Mouse (Mus musculus): ENCODE results near the gene Dtnbp1. TPM values are rescaled to one million over a fixed set of nuclear protein-coding genes. Genes with fewer than 3 reads are reported as not detected.

Gene Dtnbp1
- polyA plus RNA-seq, 1 experiment from 2014 or later: 82.1 TPM

DNA sequence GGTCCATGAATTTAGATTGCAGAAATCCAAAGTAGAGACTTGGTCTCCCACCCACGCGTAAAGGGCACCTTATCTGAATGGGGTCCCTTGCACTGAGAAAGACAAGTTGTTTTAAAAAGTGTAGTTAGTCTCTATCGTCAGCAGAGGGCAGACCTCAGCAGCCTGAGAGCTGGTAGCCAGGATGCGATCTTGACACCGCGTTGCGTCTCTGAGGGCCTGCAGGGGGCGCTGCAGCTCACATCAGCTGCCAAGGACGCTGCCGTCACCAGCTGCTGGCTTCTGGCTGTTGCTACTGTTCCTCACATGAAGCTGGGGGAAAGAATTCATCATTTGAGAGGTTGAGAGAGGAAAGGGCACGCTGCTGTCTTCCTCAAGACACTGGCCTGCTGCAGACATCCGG, 28.9 kb upstream of the Dtnbp1 start:
- ATAC-seq (replicated peaks; ENCODE audit: insufficient number of reproducible peaks, insufficient read depth, low FRiP score, low read depth): 0 out of 2 replicates have a peak, but pooled peaks have one; percentile 53
- Histone ChIP-seq H3K4me2 (peak overlapping the region; percentile 42), H3K9ac (no peak overlapping the region), H3K27me3 (no peaks in the 10 kb centered on the region), H3K9me3 (replicated peaks) (no peaks in the 10 kb centered on the region), H3K27ac (0 out of 2 replicates have a peak overlapping the region, but pooled peaks have one; percentile 9), H3K4me1 (replicated peaks) (peaks cover 12% of the 10 kb centered on the region), H3K36me3 (no peaks in the 10 kb centered on the region), H3K4me3 (no peak overlapping the region)
- 6% methylated on average over 12 of the region's 12 CpGs for WGBS

DNA sequence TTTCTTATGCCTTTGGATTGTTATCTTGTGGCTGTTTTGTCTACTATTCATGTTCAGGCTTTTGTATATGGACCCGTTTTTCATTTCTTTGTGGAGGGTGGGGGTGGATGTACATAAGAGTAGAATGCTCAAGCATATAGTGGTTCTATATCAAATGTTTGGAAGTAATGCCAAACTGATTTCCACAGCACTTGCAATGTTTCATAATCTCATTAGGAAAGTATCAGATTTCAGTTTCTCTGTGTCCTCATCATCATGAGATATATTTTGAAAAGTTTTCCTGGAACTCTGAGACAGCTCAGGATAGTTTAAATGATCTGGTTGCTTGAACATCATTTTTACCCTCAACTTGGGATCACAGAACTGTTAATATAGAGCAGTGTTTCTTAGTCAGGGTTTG, 27.8 kb upstream of the Dtnbp1 start:
- WGBS: 71% methylated on average over 1 of the region's 1 CpGs
- Histone ChIP-seq H3K9me3 (replicated peaks) (no peaks in the 10 kb centered on the region), H3K4me1 (replicated peaks) (peaks cover 12% of the 10 kb centered on the region), H3K36me3 (no peaks in the 10 kb centered on the region), H3K4me3 (no peak overlapping the region), H3K27ac (no peak overlapping the region), H3K9ac (no peak overlapping the region), H3K27me3 (no peaks in the 10 kb centered on the region), H3K4me2 (no peak overlapping the region)
- ATAC-seq (replicated peaks; ENCODE audit: insufficient number of reproducible peaks, insufficient read depth, low FRiP score, low read depth): no peak

DNA sequence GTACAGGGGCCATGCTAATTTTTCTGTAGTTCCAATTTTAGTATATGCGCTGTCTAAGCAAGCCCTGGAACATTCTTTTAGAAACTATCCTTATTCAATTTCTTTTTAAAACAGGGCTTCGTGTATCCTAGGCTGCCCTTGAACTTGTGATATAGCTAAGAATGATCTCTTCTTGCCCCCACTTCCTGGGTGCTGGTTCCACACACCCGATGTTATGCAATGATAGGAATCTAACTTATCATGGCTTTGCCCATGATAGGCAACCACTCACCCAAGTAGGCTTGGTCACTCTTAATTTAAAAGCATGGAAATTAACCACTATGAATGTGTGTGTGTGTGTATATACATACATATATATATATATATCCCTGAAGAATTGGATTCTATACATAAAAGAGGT, 24.3 kb upstream of the Dtnbp1 start:
- no peak for ATAC-seq (replicated peaks; ENCODE audit: insufficient number of reproducible peaks, insufficient read depth, low FRiP score, low read depth)
- H3K27ac ChIP-seq: no peak overlapping the region
- H3K36me3 ChIP-seq: no peaks in the 10 kb centered on the region
- no peak overlapping the region for H3K4me2 ChIP-seq
- H3K4me1 ChIP-seq (replicated peaks): peaks cover 4% of the 10 kb centered on the region
- no peak overlapping the region for H3K9ac ChIP-seq
- H3K9me3 ChIP-seq (replicated peaks): no peaks in the 10 kb centered on the region
- WGBS: 79% methylated on average over 3 of the region's 3 CpGs
- H3K4me3 ChIP-seq: no peak overlapping the region
- H3K27me3 ChIP-seq: no peaks in the 10 kb centered on the region

DNA sequence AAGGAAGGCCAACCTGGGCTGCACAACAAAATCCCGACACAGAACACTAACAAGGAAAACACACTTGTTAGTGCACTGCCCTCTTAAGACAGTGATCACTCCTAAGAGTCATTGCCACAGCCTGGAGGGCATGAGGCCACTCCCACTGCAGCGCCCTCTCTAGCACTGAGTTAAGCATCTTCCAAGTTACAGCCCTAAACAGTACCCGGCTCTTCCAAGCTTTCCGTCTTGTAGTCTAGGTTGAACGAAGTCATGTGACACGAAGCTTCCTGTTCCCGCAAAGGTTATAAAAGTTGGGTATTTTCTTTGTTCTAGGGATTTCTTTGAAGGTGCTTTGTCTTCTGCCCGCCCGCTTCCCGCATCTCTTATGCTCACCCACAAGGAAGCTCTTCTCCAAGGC, 22.9 kb upstream of the Dtnbp1 start:
- 81% methylated on average over 10 of the region's 10 CpGs for WGBS
- Histone ChIP-seq H3K4me2 (no peak overlapping the region), H3K27ac (no peak overlapping the region), H3K36me3 (no peaks in the 10 kb centered on the region), H3K4me1 (replicated peaks) (no peaks in the 10 kb centered on the region), H3K4me3 (no peak overlapping the region), H3K9me3 (replicated peaks) (no peaks in the 10 kb centered on the region), H3K27me3 (no peaks in the 10 kb centered on the region), H3K9ac (no peak overlapping the region)
- ATAC-seq (replicated peaks; ENCODE audit: insufficient number of reproducible peaks, insufficient read depth, low FRiP score, low read depth): no peak

DNA sequence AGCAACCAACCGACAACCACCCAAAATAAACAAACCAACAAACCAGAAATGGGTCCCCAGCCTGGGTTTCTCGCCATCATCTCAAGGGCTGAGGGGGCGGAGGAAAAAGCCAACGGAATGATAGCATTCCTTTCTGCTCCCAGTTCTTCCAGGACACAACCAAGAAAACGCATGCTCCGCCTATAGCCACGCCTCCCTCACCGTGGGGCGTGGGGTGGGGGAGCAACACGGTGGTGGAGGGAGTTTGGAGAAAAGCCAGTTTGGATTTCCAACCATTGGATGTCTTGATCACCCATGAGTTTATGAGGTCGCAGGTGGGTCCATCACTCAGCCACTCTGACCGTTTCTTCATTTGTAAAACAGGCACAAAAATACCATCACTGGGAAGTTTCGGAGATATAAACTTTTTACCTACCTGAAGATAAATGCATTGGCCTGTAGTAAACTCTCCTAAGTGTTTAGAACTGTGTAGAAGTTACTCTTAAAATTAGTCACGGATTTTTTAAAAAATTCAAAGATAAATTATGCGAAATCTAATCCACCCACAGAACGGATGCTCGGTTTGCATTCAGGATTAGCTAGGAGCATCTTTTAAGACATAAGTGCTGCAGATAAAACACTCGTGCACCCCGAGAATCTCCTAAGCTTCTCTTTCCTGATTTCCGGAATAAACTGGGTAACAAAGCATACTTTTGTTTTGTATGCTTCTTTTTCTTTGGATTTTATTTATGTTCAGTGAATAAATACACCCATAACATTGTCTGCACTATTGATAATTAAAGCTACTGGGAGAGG, 21.6 kb upstream of the Dtnbp1 start:
- Histone ChIP-seq H3K9me3 (replicated peaks) (no peaks in the 10 kb centered on the region), H3K27me3 (no peaks in the 10 kb centered on the region), H3K4me3 (no peak overlapping the region), H3K4me1 (replicated peaks) (0 out of 2 replicates have a peak, but pooled peaks cover under 1% of the 10 kb centered on the region), H3K9ac (no peak overlapping the region), H3K4me2 (no peak overlapping the region), H3K36me3 (no peaks in the 10 kb centered on the region), H3K27ac (no peak overlapping the region)
- ATAC-seq (replicated peaks; ENCODE audit: insufficient number of reproducible peaks, insufficient read depth, low FRiP score, low read depth): no peak
- 75% methylated on average over 20 of the region's 20 CpGs for WGBS

DNA sequence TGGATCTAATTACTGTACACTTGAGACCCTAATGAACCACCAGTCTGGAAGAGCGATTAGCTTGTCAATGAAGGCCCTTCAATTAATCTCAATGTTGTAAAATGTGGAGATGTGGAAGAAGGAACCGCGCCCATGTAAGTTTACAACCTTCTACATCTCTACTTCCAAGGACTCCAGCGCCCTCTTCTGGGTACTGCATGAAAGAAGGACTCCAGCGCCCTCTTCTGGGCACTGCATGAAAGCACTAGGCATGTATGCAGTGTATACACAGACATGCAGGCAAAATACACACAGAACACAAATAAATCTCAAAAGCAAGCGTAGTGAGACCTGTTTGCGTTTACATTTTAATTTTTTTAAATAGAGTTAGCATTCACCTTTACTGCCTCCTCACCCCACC, 6.2 kb upstream of the Dtnbp1 start:
- no peak overlapping the region for H3K4me2 ChIP-seq
- no peaks in the 10 kb centered on the region for H3K4me1 ChIP-seq (replicated peaks)
- no peak overlapping the region for H3K4me3 ChIP-seq
- ATAC-seq (replicated peaks; ENCODE audit: insufficient number of reproducible peaks, insufficient read depth, low FRiP score, low read depth): no peak
- H3K27me3 ChIP-seq: no peaks in the 10 kb centered on the region
- H3K27ac ChIP-seq: no peak overlapping the region
- no peaks in the 10 kb centered on the region for H3K36me3 ChIP-seq
- no peaks in the 10 kb centered on the region for H3K9me3 ChIP-seq (replicated peaks)
- H3K9ac ChIP-seq: no peak overlapping the region
- WGBS: 82% methylated on average over 7 of the region's 7 CpGs

DNA sequence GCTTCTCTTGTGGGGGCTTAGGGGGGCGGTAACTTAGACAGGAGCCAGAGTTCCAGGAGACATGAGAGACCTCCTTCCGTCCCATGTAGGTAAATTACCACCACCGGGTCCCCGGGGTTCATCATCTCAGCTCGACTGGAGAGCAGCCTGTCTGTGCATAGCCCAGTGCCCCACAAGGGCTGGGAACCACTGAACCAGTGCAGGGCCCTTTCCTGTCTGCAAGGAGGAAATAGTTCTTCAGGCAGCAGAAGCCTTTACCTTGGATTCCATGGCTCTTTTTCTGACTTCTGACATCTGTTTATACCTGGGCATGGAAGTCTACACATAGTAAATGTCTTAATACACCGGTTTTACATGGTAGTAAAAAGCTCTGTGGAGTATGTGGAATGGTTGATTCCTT, 5.8 kb upstream of the Dtnbp1 start:
- H3K9ac ChIP-seq: no peak overlapping the region
- H3K27ac ChIP-seq: no peak overlapping the region
- no peak for ATAC-seq (replicated peaks; ENCODE audit: insufficient number of reproducible peaks, insufficient read depth, low FRiP score, low read depth)
- WGBS: 80% methylated on average over 6 of the region's 6 CpGs
- H3K4me1 ChIP-seq (replicated peaks): peaks cover under 1% of the 10 kb centered on the region
- no peaks in the 10 kb centered on the region for H3K9me3 ChIP-seq (replicated peaks)
- no peaks in the 10 kb centered on the region for H3K27me3 ChIP-seq
- H3K4me3 ChIP-seq: no peak overlapping the region
- H3K36me3 ChIP-seq: no peaks in the 10 kb centered on the region
- H3K4me2 ChIP-seq: no peak overlapping the region

DNA sequence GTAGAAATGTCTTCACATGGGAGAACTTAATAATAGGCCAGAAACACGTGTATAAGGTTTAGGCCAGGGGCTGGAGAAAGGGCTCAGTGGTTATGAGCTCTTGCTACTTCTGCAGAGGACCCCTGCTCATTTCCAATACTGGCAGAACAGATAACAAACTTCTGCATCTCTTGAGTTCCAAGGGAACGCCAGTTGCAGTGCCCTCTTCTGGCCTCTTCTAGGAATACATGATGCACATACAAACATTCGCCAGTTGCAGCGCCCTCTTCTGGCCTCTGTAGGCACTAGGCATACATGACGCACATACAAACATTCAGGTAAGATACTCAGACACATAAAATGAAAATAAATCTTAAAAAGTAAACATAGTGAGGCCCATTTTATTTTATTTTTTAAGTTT, 4.5 kb upstream of the Dtnbp1 start:
- no peak overlapping the region for H3K27ac ChIP-seq
- H3K4me3 ChIP-seq: no peak overlapping the region
- WGBS: 74% methylated on average over 5 of the region's 5 CpGs
- ATAC-seq (replicated peaks; ENCODE audit: insufficient number of reproducible peaks, insufficient read depth, low FRiP score, low read depth): no peak
- H3K4me1 ChIP-seq (replicated peaks): peaks cover 7% of the 10 kb centered on the region
- no peak overlapping the region for H3K4me2 ChIP-seq
- no peaks in the 10 kb centered on the region for H3K9me3 ChIP-seq (replicated peaks)
- no peak overlapping the region for H3K9ac ChIP-seq
- H3K27me3 ChIP-seq: no peaks in the 10 kb centered on the region
- no peaks in the 10 kb centered on the region for H3K36me3 ChIP-seq

DNA sequence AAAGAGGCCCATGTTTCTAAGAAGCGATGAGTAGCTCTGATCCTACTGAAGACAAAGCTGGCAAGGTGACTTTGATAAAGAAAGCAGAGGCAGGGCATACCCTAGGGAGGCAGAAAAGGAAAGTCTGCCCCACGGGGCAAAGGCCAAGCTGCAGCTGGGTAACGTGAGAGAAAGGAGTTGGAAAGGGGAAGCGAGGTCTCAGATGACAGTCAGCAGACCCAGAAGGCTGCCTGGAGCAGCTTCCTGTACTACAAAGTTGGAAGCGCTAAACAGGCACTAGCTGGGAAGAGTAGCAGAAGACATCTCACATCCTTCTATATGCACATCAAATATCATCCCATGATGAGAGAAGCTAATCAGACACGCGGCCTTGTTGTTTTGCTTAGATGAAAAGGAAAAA, 3.9 kb upstream of the Dtnbp1 start:
- Histone ChIP-seq H3K27ac (no peak overlapping the region), H3K4me1 (replicated peaks) (peaks cover 9% of the 10 kb centered on the region), H3K4me3 (no peak overlapping the region), H3K4me2 (no peak overlapping the region), H3K9me3 (replicated peaks) (no peaks in the 10 kb centered on the region), H3K36me3 (no peaks in the 10 kb centered on the region), H3K27me3 (no peaks in the 10 kb centered on the region), H3K9ac (no peak overlapping the region)
- no peak for ATAC-seq (replicated peaks; ENCODE audit: insufficient number of reproducible peaks, insufficient read depth, low FRiP score, low read depth)
- WGBS: 57% methylated on average over 7 of the region's 7 CpGs

DNA sequence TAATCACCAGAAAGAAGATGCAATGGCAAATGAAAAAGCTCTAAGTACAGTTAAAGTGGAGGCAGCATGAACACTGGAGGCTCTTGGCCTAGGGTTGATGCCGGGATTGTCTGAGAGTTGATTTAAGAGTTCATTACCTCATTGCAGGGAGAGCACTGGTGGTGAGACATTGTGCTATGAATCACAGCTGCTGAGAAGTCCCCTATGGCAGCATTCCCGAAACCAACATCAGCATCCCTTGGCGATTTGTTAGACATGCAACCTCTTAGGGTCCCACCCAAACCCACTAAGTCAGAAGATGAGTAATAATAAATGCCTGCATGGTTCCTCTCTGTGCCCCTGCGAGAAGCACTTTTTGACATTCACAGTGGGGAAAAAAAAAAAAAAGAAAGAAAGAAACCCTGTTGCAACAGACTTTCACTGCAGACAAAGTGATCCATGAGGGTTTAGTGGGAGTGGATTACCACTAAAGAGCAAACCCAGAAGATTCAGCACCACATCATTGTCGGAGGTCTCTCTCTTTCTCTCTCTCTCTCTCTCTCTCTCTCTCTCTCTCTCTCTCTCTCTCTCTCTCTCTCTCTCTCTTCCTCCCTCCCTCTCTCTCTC, 3.1 kb upstream of the Dtnbp1 start:
- Histone ChIP-seq H3K9me3 (replicated peaks) (no peaks in the 10 kb centered on the region), H3K4me1 (replicated peaks) (peaks cover 16% of the 10 kb centered on the region), H3K4me3 (no peak overlapping the region), H3K36me3 (no peaks in the 10 kb centered on the region), H3K4me2 (no peak overlapping the region), H3K27ac (no peak overlapping the region), H3K27me3 (no peaks in the 10 kb centered on the region), H3K9ac (no peak overlapping the region)
- WGBS: 74% methylated on average over 5 of the region's 5 CpGs
- ATAC-seq (replicated peaks; ENCODE audit: insufficient number of reproducible peaks, insufficient read depth, low FRiP score, low read depth): no peak

DNA sequence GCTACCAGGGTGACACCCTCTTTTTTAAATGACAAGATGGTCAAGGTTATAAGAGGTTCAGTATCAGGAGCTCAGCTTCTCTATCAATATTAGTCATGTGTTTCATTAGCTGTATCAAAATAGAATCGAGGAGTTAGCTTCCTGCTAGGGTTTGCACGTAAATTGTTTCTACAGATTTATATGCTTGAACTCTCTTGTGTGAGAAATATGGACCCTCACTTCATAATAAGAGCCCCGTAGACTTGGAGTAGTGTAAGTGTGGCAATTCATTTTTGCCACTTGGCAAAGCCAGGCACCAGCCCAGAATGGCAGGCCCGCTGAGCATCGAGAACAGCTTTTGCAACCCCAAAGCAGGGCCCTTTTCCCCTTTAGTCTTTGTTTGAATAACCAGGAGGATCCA, 1.1 kb upstream of the Dtnbp1 start:
- no peak for ATAC-seq (replicated peaks; ENCODE audit: insufficient number of reproducible peaks, insufficient read depth, low FRiP score, low read depth)
- WGBS: 74% methylated on average over 5 of the region's 5 CpGs
- H3K27me3 ChIP-seq: no peaks in the 10 kb centered on the region
- no peak overlapping the region for H3K4me3 ChIP-seq
- H3K27ac ChIP-seq: no peak overlapping the region
- H3K4me2 ChIP-seq: peak overlapping the region; percentile 82; the same call in 1 of the 2 replicates
- peaks cover 36% of the 10 kb centered on the region for H3K4me1 ChIP-seq (replicated peaks)
- no peaks in the 10 kb centered on the region for H3K9me3 ChIP-seq (replicated peaks)
- H3K36me3 ChIP-seq: no peaks in the 10 kb centered on the region
- no peak overlapping the region for H3K9ac ChIP-seq
